Mouse (Mus musculus) testis, adult 2 months (tissue): ENCODE data around the gene Spatc1l. TPM values are rescaled to one million over a fixed set of nuclear protein-coding genes. Genes with fewer than 3 reads are reported as not detected.

Experiments used
- H3K27ac ChIP-seq: fragments of 200-500 bp; 2 replicates; pipeline ENCODE4 v1.5.1; 2012; ENCODE audit warnings: low read depth, low read length; ENCODE audit not compliant: control insufficient read depth, insufficient read depth
- H3K27me3 ChIP-seq: fragments of 200-500 bp; 2 replicates; pipeline ENCODE4 v1.6.1; 2012; ENCODE audit warnings: mild to moderate bottlenecking, low read length, moderate library complexity; ENCODE audit not compliant: control insufficient read depth, insufficient read depth
- H3K36me3 ChIP-seq: fragments of 200-500 bp; 2 replicates; pipeline ENCODE4 v1.6.1; 2012; ENCODE audit warnings: mild to moderate bottlenecking, low read length; ENCODE audit not compliant: control insufficient read depth, insufficient read depth
- H3K4me1 ChIP-seq: fragments of 200-500 bp; 2 replicates; pipeline ENCODE4 v1.6.1; 2012; ENCODE audit warnings: low read length; ENCODE audit not compliant: control insufficient read depth, insufficient read depth
- H3K4me3 ChIP-seq: fragments of 200-500 bp; 2 replicates; pipeline ENCODE4 v1.5.1; 2012; ENCODE audit warnings: low read depth, mild to moderate bottlenecking, low read length, moderate library complexity, mixed read lengths; ENCODE audit not compliant: control insufficient read depth
- CTCF ChIP-seq: fragments of 200-500 bp; IDR thresholded peaks from 2 replicates; pipeline ENCODE4 v1.5.1; 2012; ENCODE audit warnings: low read depth, mild to moderate bottlenecking, inconsistent platforms, low read length, moderate library complexity; ENCODE audit not compliant: control insufficient read depth, insufficient read depth, insufficient replicate concordance
- POLR2A ChIP-seq: fragments of 200-500 bp; IDR thresholded peaks from 2 replicates; pipeline ENCODE4 v1.6.1; 2012; ENCODE audit warnings: low read depth, mild to moderate bottlenecking, inconsistent platforms, low read length, moderate library complexity; ENCODE audit not compliant: control insufficient read depth
- polyA plus RNA-seq: library from polyadenylated mRNA; depleted of rRNA; stranded (reverse); fragments of >200 nt; gene quantifications from 2 replicates; pipeline ENCODE4 v1.2.3, GENCODE M21; 2012; rRNA removed

The Spatc1l gene
- polyA plus RNA-seq = 278 and 287 TPM in 2 replicates

GRCm38 (mm10) chr10:76561972-76562371 lies at the start of gene Spatc1l:
Gene Spatc1l (plus strand): TSS chr10:76562272.
- H3K36me3 ChIP-seq = no peaks in the 10 kb centered on the region
- TF ChIP-seq POLR2A (peak; percentile 84; the same call in 1 of the 2 replicates), CTCF (no peak)
- peak within 1 kb of the TSS; percentile 37; the same call in 1 of the 2 replicates for H3K27ac ChIP-seq
- H3K27me3 ChIP-seq = no peaks in the 10 kb centered on the region
- peaks cover 2% of the 10 kb centered on the region; the same call in 1 of the 2 replicates for H3K4me1 ChIP-seq
- H3K4me3 ChIP-seq = peak within 1 kb of the TSS; percentile 80

- TF ChIP-seq POLR2A = no peak
- TF ChIP-seq CTCF = peak; percentile 66; the same call in 1 of the 2 replicates
- Histone ChIP-seq H3K27me3 (no peaks in the 10 kb centered on the region), H3K36me3 (peaks cover 1% of the 10 kb centered on the region; the same call in 1 of the 2 replicates), H3K4me1 (no peaks in the 10 kb centered on the region), H3K4me3 (no peak overlapping the region), H3K27ac (no peak overlapping the region)
Measured at GRCm38 (mm10) chr10:76512965-76513583, 49.0 kb upstream of the Spatc1l start.

- peaks cover 2% of the 10 kb centered on the region; the same call in 1 of the 2 replicates for H3K4me1 ChIP-seq
- no peak for TF ChIP-seq POLR2A
- no peak for TF ChIP-seq CTCF
- H3K4me3 ChIP-seq = peak overlapping the region; percentile 97
- H3K27me3 ChIP-seq = no peaks in the 10 kb centered on the region
- no peaks in the 10 kb centered on the region for H3K36me3 ChIP-seq
- H3K27ac ChIP-seq = peak overlapping the region; percentile 87
Measured at GRCm38 (mm10) chr10:76530922-76531321, 31.1 kb upstream of the Spatc1l start.

- Histone ChIP-seq H3K4me1 (peaks cover 2% of the 10 kb centered on the region; the same call in 1 of the 2 replicates), H3K27ac (peak within 1 kb of the TSS; percentile 87), H3K36me3 (no peaks in the 10 kb centered on the region), H3K27me3 (no peaks in the 10 kb centered on the region), H3K4me3 (peak within 1 kb of the TSS; percentile 97)
- TF ChIP-seq CTCF = no peak
- TF ChIP-seq POLR2A = peak; percentile 58; the same call in 1 of the 2 replicates
Measured at GRCm38 (mm10) chr10:76531375-76531774, 30.7 kb upstream of the Spatc1l start, which contains the start of gene Lss. Gene Lss (plus strand): TSS chr10:76531588.

GRCm38 (mm10) chr10:76531828-76532227 lies 30.2 kb upstream of the Spatc1l start:
- Histone ChIP-seq H3K36me3 (peaks cover 1% of the 10 kb centered on the region; the same call in 1 of the 2 replicates), H3K4me3 (peak overlapping the region; percentile 97), H3K27me3 (no peaks in the 10 kb centered on the region), H3K27ac (peak overlapping the region; percentile 85), H3K4me1 (peaks cover 2% of the 10 kb centered on the region; the same call in 1 of the 2 replicates)
- TF ChIP-seq CTCF = no peak
- no peak for TF ChIP-seq POLR2A

- H3K27me3 ChIP-seq = no peaks in the 10 kb centered on the region
- peaks cover 2% of the 10 kb centered on the region; the same call in 1 of the 2 replicates for H3K4me1 ChIP-seq
- no peak overlapping the region for H3K27ac ChIP-seq
- TF ChIP-seq POLR2A = no peak
- TF ChIP-seq CTCF = no peak
- H3K4me3 ChIP-seq = no peak overlapping the region
- H3K36me3 ChIP-seq = peaks cover 1% of the 10 kb centered on the region; the same call in 1 of the 2 replicates
Measured at GRCm38 (mm10) chr10:76535526-76535925, 26.5 kb upstream of the Spatc1l start.

GRCm38 (mm10) chr10:76537619-76538018 lies 24.5 kb upstream of the Spatc1l start:
- no peak overlapping the region for H3K27ac ChIP-seq
- peaks cover 1% of the 10 kb centered on the region; the same call in 1 of the 2 replicates for H3K36me3 ChIP-seq
- H3K27me3 ChIP-seq = no peaks in the 10 kb centered on the region
- no peaks in the 10 kb centered on the region for H3K4me1 ChIP-seq
- no peak overlapping the region for H3K4me3 ChIP-seq
- TF ChIP-seq CTCF (no peak), POLR2A (no peak)
